Mouse (Mus musculus): ENCODE measurements around the gene L1td1.

L1td1 gene

DNA sequence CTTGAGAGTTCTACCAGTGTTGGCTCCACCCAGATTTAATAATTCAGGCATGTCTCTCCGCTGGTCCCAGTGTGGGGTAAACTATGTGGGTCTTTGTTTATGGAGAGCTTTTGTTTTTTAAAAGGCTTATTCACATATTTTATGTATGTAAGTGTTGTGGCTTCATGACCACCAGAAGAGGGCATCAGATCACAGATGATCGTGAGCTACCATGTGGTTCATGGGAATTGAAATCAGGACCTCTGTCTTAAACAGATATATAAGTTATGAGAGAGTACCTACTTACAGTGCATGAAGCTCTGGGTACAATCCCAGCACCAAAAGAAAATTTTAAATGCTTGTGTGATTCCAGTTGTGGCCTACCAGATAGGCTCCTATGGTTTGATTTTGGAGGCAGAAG lies 13.2 kb downstream of the L1td1 start:
- no peak for DNase-seq (ENCODE audit: low spot score in 2 of 2)

- DNase-seq (ENCODE audit: low spot score in 2 of 2) = no peak
Measured at GRCm38 (mm10) chr4:98743209-98743905, 16.8 kb downstream of the L1td1 start.

DNA sequence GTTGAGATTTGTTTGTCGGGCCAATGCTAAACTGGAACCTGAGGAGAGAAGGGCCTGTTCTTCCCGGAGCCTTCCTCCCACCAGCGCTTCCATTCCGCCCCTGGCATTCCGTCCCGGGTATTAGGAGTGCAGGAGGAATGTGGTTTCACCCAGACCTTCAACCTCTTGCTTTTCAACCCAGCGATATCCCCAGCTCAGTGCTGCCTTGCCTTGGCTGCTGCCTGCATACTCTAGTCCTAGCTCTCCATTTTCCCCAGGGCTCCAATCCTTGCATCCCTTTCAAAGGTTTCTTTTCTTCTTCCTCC lies 17.3 kb downstream of the L1td1 start:
- DNase-seq (ENCODE audit: low spot score in 2 of 2) = no peak

DNA sequence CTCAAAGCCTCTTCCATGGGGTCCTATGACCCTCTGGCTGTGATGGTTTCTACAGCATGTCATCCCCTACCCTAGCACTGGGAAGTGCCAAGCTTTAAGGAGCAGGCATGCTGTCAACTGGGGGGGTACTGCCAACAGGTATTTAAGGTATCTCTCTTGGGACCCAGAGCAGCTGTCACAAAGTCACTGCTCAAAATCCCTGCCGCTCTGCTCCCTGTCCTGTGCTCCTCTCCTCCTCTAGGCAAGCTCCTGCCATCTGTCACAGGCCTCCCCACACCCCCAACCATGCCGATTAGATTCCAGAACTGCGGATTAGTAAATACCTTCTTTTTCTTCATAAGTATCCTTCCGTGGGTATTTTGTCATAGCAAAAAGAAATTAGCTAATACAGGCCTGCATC lies 27.9 kb downstream of the L1td1 start:
- DNase-seq (ENCODE audit: low spot score in 2 of 2) = no peak

DNA sequence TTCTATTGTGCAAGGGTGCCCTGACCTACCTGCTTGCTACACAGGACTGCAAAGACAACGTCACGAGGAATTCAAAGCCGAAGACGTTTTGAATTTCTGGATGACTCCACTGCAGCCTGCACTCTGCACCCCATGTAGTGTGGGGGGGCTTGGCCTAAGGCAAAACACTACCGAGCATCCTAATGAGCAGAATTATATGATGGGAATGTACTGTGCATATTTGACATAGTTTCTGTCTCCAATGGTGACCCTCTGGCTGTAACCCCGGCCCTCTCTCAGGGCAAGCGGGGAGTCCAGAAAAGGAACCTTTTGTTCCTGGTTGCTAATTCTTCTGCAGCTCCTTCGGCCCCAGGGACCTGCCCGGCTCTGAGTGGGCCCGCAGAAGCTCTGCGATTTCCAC lies 29.6 kb downstream of the L1td1 start:
- no peak for DNase-seq (ENCODE audit: low spot score in 2 of 2)

- DNase-seq (ENCODE audit: low spot score in 2 of 2) = peak in 1 of 2 experiments; percentile 39
Measured at GRCm38 (mm10) chr4:98758012-98758821, 31.7 kb downstream of the L1td1 start.

DNA sequence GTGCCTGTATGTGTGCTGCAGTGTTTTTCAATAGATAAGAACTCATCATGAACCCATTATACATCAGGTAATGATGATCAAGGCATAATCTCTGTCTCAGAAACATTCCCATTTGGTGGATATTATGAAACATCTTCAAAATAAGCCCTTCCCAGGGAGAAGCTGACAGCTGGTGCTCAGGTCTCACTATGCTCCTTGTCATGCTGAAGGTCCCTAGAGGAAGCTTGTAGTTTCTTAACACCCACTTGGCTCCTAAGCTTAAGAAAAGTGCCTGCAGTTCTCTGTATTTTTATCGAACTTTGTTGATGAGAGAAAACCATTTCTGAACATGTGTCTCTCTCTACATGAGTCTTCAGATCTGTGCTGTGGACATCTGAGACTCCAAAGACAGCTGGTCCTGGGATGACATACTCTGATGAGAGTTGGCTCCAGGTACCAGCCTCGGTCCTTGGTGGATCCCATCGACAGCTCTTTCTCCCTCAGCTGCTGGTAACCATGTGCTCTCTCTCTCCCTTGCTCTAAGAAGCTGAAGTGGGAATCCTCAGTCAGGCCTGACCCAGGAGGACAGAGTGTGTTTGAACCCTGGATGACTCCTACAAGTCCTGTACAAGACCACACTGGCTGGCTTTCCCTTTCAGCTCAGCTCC lies 32.5 kb downstream of the L1td1 start:
- DNase-seq (ENCODE audit: low spot score in 2 of 2) = no peak

DNA sequence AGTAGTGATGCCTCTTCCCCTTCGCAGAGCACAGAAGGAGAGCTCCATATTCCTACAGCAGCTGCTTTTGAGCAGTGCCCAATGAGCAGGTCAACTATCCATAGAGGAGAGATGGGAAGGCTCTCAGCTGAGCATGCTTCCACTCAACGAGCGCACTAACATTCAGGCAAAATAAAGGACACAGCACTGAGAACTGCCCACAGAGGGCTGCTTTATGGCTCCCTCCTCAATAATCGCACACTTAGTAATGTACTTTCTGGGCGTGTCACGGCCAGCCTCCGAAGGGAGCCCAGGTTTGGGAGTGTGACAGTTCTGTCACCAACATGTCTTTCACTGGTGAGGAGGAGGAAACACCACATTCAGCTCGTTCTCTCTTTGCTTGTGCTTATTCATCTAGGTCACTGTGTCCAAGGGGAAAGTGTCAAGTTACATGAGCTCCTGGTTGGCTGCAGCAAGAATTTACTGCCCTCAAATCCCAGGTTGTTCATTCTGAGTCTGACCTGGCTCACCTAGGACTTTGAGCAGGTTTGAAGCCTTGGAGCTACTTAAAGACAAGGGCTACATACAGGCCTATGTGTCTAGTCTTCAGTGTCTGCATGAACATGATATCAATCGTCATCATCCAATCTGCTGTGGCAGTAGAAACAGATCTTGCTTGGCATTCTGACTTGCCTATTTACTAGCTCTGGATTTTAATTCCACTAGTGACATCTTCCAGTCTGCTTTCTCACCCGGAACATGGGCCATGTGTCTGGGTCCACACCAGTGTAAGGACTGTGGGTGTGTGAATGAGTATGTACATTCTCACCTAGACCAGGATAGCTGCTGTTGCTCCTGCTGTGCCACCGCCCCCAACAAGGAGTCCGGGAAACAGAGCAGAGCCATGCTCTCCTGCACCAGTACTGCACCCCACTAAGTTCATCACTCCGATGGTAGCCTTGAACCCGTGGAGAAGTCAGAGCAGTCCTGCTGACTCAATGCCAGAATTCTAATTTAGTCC lies 40.9 kb downstream of the L1td1 start:
- no peak for DNase-seq (ENCODE audit: low spot score in 2 of 2)

DNA sequence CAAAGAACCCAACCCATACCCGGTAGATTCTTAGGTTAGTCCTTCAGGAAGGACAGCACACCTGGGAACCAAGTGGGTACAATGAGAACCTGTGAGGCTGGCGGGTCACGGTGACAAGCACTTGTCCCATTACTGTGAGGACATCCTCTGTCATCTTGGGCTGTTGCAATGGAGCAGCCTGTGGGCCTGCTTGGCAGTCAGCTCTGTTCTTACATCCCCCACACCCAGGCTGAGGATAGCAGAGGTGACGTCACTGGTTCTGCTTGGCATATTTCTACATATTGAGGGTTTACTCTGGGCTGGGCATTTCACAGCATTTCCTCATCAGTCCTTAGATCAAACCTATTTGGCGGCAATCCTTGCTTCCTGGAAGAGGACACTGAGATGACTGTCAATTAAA lies 47.3 kb downstream of the L1td1 start:
- no peak for DNase-seq (ENCODE audit: low spot score in 2 of 2)

DNA sequence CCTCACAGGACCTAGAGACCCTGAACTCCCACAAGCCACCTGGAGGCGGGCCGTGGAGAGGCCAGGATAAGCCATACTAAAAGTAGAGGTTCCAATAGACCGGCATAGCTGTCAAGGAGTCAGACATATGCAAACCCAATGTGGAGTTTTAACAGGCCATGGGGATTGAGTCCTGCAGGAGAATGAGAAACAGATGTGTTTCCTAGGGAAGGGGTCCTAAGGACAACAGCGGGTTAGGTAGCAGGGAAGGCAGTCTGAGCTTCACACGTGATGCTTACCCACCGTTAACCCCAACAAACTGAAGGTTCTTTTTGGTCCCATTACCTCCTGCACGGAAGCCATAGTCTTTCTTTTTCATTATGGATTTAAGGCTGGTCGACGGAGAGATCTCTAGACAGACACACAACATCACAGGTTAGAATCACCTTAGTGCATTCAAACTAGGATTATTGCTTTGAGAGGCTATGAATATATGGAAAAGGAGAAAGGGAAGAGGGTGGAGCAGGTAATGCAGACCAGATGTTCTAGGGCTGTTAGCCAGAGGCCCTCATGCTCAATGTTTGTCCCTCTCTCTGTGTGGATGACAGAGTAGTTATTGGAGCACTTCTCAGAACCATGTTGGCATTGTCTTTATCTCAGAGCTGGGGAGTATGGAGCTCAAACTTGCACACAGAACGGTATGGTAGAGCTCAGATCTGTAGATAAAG lies 50.3 kb downstream of the L1td1 start:
- no peak for DNase-seq (ENCODE audit: low spot score in 2 of 2)

GRCm38 (mm10) chr4:98777464-98777863 lies 50.9 kb downstream of the L1td1 start:
- no peak for DNase-seq (ENCODE audit: low spot score in 2 of 2)

DNA sequence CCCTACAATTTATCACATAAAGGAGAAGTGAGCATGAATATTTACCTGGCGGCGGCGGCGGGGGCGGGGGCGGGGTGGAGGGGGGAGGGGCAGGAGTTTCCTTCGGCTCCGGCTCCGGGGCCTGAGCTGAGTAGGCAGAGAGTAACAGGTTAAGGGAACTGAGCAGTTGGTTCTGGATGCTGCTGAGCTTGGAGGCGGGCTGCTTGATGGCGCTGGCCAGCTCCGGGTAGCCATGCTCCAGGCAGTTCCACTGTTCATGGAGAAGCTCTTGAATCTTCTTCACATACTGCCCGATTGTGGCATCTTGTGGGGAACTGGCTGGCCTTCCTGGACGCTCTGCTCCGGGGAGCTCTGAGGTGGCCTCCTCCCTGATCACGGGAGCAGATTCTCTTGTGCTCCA lies 51.7 kb downstream of the L1td1 start:
- no peak for DNase-seq (ENCODE audit: low spot score in 2 of 2)

GRCm38 (mm10) chr4:98785851-98786250 lies 59.3 kb downstream of the L1td1 start:
- DNase-seq (ENCODE audit: low spot score in 2 of 2) = no peak

DNA sequence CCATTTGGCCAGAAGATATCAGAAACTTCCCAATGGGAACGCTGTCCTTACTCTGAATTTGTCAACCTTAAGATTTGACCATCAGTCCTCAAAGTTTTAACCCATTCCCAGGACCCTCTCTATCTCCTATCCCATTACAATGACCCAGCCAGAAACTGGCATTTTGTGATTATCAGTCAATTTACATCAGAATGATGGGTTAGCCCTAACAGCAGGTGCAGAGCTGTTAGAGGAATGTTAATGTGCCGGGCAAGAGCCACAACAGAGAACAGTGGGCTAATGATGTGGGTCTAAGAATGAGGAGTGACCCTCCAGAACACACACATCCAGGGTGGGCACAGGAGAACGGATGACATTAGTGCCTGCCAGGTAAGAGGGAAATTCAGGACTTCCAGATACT lies 59.7 kb downstream of the L1td1 start:
- no peak for DNase-seq (ENCODE audit: low spot score in 2 of 2)

Data from cerebellum, postnatal 4 days (tissue).